8 mouse cellular contexts compared by ENCODE assay signal in genomic region chr1:120120969-120121811, GRCm38 (mm10). TPM values are rescaled to one million over a fixed set of nuclear protein-coding genes. Genes with fewer than 3 reads are reported as not detected.
DNase-seq lines count a peak whose midpoint lies in the region; ATAC-seq lines count a peak whose summit lies in the region.

Gene Dbi (minus strand): TSS chr1:120121078.
Gene 3110009E18Rik (plus strand): TSS chr1:120121187.

- ATAC-seq in common myeloid progenitor, adult 5-6 weeks (replicated peaks; ENCODE audit: low read depth, poor library complexity, severe bottlenecking): peak; percentile 90
- ATAC-seq in megakaryocyte progenitor cell, adult 5-6 weeks (replicated peaks; ENCODE audit: poor library complexity): peak; percentile 83

- DNase-seq in ZHBTc4 (ENCODE audit: low read depth, low spot score): peak; percentile 99
- peak; percentile 96 to 98 for DNase-seq in gastrocnemius, adult 8-10 months (ENCODE audit: low spot score in 2 of 2)
- peak; percentile 98 for DNase-seq in induced T-regulatory cell, adult 2 months (ENCODE audit: low read depth)
- DNase-seq in left cerebral cortex, adult 9 months (ENCODE audit: low spot score in 2 of 2): peak; percentile 93 to 98
- peak; percentile 98 for DNase-seq in right cerebral cortex, postnatal 14 days
- peak; percentile 91 to 98 for DNase-seq in urinary bladder, postnatal 36 days (ENCODE audit: low spot score in 2 of 2)

RNA-seq across cellular contexts. Expression of gene Dbi, which starts in this region (rescaled TPM):
- total RNA-seq in common myeloid progenitor, adult 5-6 weeks (2017): 294 and 313 TPM in 2 replicates
- 100 to 1,000 TPM; 117 to 144 (median 142) TPM for total RNA-seq in gastrocnemius, adult 8-10 months (2022)
- total RNA-seq in megakaryocyte progenitor cell, adult 5-6 weeks (2015): 344 and 366 TPM in 2 replicates
- 314 and 346 TPM in 2 replicates for total RNA-seq in megakaryocyte progenitor cell, adult 5-6 weeks (2017)

RNA-seq across cellular contexts. Expression of gene 3110009E18Rik, which starts in this region (rescaled TPM):
- total RNA-seq in common myeloid progenitor, adult 5-6 weeks (2017): 4.1 and 12.9 TPM in 2 replicates
- 1 to 10 TPM; 3.6 to 5.2 (median 4.1) TPM for total RNA-seq in gastrocnemius, adult 8-10 months (2022)
- 12.3 and 13.0 TPM in 2 replicates for total RNA-seq in megakaryocyte progenitor cell, adult 5-6 weeks (2015)
- total RNA-seq in megakaryocyte progenitor cell, adult 5-6 weeks (2017): 2.4 and 11.5 TPM in 2 replicates

Comparison
In these comparisons a context has a peak if more than half of its experiments do, and no peak if none do; other contexts are left out.
1. Peak in every context shown above with its lines: DNase-seq and ATAC-seq.